Mouse (Mus musculus): ENCODE data around the gene Lamtor5.

Gene Lamtor5

DNA sequence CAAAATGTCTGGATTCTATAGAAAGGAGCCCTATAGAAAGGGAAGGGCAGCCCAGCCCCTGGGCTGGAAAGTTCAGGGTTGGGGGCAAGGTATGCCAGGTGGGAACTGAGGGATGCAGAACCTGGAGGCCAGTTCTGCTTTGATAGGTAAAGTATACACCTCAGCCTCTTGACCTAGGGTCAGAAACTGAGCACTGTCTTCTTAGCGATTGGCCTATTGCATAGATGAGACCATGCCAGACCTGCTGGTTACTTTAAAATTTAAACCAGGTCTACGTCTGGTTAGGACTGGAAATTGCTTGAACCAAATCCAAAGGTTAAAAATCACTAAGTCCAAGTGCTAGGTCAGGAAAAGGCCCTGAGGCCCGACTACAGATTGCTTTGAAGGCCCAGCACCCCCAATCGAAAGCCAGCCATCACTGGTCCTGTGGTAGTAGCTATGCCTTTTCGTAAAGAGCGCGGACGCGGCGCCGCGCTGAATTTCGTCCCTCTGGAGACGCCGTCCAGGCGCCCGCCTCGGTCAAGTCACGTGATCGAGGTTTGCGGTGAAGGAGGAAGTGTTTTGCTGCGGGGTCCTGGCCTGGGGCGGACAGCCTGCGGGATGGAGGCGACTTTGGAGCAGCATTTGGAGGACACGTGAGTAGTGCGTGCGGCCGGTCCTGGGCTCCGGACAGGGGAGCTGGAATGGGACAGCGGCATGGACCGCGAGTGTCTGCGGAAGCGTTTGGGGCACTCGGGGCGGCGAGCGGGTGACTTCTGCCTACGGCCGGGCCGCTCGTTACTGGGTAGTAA, at the start of gene Lamtor5:
Gene Lamtor5 (plus strand): TSS at position 380 of the 791 bp plus-strand sequence.
- peak; percentile 94 for DNase-seq (ENCODE audit: low spot score)

DNA sequence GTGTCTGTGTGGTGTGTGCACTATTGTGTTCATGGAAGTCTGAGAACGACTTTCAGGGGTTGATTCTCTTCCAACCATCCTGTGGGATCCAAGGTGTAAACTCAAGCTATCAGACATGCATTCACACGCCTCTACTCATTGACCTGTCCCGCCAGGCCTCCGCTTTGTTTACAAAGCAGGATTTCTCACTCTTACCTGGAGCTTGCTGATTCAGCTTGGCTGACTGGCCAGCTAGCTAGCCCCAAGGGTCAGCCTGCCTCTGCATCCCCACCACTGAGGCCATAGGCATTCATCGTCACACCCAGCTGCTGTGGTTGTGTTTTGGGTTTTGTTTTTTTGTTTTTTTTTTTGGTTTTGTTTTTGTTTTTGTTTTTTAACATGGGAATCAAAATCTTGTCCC, 49.4 kb upstream of the Lamtor5 start:
- DNase-seq (ENCODE audit: low spot score) = no peak

DNA sequence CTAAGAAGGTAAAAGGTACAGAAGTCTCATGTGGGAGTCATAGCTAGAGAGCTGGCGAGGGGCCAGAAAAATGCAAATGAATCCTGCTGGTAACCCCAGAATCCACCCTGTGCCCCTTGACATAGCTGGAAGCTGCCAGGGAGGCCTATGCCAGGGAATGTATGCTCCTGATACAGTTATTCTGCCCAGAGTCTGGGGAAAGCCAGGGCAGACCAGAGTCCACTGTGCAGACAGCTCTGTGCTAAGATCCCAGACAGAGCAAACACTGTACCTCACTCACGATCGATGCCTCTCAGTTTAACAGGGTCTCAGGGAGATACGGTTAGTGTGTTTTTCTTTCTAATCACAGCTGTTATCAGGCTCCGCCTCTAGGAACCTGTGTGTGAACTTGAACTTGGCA, 48.8 kb upstream of the Lamtor5 start:
- no peak for DNase-seq (ENCODE audit: low spot score)

DNA sequence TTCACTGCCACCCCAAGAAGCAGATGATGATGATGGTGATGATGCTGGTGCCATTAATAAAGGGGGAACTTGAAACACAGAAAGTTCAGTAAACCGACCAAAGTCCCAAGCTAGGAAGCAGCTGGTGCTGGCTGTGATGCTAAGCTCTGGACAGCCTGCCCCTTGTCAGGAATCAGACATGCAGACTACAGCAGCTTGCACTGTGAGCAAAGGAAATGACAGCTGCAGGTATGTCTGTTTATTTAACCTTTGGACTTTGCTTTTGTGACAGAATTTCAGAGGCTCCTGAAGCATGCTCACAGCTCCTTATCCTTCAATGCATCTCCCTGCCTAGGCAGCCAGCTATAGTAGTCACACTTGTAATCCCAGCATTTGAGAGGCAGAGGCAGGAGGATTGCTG, 48.1 kb upstream of the Lamtor5 start, which contains the start of gene A630076J17Rik:
Gene A630076J17Rik (plus strand): TSS at position 88 of the 400 bp plus-strand sequence.
- DNase-seq (ENCODE audit: low spot score) = no peak

DNA sequence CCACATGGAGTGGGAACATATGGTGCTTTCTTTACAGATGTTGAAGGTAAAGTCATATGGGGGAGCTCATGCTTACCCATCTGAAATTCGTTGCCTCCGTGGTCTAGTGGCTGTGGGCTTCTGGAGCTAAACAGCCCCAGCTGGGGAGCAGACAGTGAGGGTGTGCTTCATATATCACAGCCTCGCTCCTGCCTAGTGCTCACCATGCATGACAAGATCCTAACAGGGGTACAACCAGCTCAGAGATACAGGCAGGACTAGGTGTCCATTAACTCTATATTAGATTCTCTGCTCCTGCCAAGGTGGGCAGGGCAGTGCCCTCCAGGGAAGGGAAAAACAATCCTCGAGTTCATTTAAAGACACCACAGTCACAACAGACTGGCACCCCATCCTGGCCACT, 47.5 kb upstream of the Lamtor5 start:
- no peak for DNase-seq (ENCODE audit: low spot score)

GRCm38 (mm10) chr3:107233351-107233813, 45.3 kb upstream of the Lamtor5 start:
- DNase-seq (ENCODE audit: low spot score) = peak; percentile 94

DNA sequence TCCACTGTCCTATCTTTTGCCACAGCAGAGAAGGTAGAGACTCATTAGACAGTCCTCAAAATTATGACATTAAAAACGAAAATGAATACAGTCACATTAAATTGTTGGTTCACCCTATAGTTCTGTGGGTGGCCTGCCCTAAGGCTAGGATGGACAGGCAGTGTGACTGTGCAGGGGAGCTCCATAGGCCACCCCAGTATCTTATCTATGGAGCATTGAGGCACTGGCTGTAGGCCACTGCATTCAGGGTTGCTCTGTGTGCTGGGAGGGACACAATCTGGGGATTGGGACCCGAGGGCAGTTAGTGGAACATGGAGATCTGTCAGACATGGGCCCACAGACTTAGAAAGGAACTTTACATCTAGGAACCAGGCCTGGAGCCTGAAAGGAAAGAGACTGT, 44.7 kb upstream of the Lamtor5 start:
- no peak for DNase-seq (ENCODE audit: low spot score)

- peak; percentile 34 for DNase-seq (ENCODE audit: low spot score)
These were observed 40.6 kb upstream of the Lamtor5 start for GRCm38 (mm10) chr3:107238051-107238450.

- DNase-seq (ENCODE audit: low spot score) = no peak
These were observed 40.1 kb upstream of the Lamtor5 start for GRCm38 (mm10) chr3:107238471-107238980.

- no peak for DNase-seq (ENCODE audit: low spot score)
These were observed 39.1 kb upstream of the Lamtor5 start, which contains the start of gene Prok1 for GRCm38 (mm10) chr3:107239607-107240006. Gene Prok1 (minus strand): TSS chr3:107239707.

GRCm38 (mm10) chr3:107241389-107242094, 37.1 kb upstream of the Lamtor5 start:
- no peak for DNase-seq (ENCODE audit: low spot score)

DNA sequence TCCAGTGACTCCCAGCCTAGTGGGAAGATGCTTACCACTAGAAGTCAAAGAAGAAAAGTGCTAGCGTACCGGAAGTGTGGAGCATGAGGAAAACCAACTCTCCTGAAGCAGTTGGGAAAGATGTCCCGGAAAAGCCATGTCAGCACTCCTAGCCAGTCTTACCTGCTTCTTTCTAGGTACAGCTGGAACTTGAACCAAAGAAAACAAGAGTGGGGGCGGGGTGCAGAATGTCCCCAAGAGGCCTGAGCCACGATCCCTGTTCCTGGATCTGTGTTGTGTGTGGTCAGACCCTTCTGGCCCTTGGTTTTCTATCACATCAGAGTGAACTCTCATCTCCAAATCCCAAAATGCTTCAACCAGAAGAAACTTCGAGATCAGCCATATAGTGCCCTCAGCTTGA, 31.8 kb upstream of the Lamtor5 start:
- no peak for DNase-seq (ENCODE audit: low spot score)

DNA sequence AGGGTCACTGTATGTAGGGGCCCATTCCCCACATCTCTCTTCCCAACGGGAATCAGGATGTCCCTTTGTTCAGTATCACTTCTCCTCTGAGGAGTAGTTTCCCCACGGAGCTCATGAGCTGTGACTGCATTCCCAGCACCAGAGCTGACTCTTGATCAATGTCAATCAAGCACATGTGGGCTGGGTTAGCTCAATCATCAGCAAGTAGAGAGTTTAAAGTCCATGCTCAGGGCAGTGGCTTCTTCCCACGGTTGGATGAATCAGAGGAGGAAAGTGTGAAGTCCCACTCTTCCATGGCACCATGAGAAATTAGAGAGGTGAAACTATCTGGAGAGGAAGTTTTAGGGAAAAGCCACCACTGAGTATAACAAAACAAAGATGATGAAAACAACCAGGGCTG, 29.6 kb upstream of the Lamtor5 start:
- no peak for DNase-seq (ENCODE audit: low spot score)

DNA sequence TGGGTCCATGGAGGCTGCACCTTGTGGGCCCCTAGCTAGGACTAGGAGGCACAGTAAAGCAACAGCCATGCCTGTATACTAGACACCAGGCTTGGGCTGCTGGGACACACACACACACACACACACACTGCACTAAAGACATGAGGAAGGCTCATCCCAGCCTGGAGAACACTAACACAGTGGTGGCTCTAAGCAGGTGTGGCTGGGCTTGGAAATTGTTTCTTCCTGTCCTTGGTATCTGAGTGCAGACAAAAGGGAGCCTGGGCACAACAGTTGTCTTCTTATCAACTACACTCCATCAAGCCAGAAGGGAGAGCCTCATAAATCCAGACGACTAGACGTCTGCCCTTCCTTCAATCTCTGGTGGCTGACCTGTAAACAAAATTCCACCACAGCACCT, 28.3 kb upstream of the Lamtor5 start:
- DNase-seq (ENCODE audit: low spot score) = no peak

DNA sequence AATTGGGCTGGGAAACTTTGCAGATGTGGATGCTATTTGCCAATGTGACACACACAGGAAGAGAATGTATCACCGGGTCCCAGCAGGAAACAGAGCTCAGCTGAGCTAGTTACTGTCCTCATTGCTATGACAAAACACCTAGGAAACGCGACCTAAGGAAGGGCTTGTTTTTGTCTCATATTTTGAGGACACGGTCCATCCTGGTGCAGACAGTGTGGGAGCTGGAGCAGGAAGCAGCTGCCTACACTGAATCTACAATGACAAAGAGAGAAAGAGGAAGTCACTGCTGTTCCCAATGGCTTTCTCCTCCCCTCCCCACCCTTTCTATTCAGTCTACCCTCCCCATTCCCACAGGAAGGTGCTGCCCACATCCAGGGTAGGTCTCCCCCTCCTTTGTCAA, 26.6 kb upstream of the Lamtor5 start:
- DNase-seq (ENCODE audit: low spot score) = no peak

DNA sequence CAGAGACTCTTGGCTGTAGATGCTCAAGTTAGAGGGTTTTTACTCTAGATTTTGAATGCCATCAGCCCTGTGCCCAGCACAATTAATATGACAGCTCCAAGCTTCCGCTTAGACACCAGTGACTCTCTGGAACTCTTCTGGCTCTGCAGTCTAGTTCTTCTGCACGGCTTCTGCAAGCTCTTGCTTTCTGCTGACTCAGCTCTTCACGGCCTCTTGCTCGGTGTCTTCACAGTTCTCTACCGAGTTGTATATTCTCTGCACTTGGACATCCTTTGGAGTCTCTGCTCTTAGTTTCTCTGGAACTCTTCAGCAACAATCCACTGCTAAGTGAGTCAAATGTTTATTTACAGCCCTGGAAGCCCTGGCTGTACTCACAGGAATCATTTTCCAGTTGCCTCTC, 24.7 kb upstream of the Lamtor5 start:
- DNase-seq (ENCODE audit: low spot score) = no peak

GRCm38 (mm10) chr3:107255992-107256391, 22.7 kb upstream of the Lamtor5 start:
- no peak for DNase-seq (ENCODE audit: low spot score)

- no peak for DNase-seq (ENCODE audit: low spot score)
These were observed 21.9 kb upstream of the Lamtor5 start for GRCm38 (mm10) chr3:107256724-107257123.

- no peak for DNase-seq (ENCODE audit: low spot score)
These were observed 20.7 kb upstream of the Lamtor5 start for GRCm38 (mm10) chr3:107257924-107258323.

DNA sequence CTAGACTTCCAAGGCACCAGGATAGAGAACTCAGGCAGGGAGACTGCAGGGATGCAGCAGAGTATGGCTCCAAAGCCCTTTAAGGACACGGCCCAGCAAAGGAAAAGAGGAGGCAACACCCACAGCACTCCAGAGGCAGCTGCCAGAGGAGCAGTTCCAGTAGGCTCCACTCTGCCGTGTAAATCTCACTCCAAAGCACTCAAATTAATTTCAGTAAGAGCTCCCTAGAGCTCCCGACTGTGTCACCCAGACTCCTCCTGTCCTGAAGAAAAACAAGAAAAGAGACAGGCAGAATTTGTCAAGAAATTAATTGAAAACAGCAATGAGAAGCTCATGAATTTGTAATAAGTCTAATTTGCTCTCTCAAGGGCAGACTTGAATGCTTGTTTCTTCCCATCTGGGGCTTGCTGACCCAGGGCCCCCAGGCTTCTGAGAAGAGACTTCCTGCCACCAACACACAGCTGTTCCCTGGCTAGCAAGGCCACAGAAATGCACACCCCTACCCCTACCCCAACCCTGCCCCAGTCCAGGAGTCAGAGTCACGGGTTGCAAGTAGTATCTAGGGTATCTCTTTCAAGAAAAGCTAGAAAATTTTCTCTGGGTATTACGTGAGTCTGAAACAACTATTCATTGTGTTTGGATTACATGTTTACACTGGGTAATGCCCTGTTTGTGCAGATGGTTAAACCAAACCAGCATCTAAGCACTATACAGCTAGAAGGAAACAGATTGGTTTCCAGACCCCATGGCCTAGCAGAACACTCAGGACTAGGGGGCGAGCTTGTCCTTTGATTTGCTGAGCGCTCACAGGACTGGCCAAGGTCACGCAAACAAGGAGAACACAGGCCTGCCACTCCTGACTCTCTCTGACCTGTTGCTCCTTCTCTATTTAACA, 17.5 kb upstream of the Lamtor5 start:
- peak; percentile 32 for DNase-seq (ENCODE audit: low spot score)

GRCm38 (mm10) chr3:107261851-107262165, 16.9 kb upstream of the Lamtor5 start:
- DNase-seq (ENCODE audit: low spot score) = no peak

DNA sequence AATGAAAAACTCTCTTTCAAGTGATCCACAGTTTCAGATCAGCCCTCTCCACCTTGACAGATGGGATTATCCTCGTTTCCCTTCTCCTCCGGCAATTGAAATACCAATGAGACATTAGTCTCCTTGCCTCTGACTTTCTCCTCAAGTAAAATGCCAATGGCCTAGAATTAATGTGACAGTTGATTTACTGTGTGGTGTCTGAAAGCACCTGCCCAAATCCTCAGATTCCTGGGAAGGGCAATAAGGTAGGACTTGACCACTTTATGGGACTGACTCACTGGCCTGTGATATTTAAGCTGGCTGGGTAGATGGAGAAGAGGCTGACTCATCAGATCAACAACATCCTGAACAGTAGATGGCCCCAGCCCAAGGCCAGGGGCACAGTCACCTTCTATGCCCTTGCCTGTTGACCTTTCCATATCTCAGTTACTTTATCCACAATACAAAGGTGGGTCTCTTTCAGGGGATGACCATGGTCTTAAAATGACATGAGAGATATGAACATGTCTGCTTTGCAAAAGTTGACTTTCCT, 11.8 kb upstream of the Lamtor5 start:
- no peak for DNase-seq (ENCODE audit: low spot score)

Measured in embryo, embryonic 10.5 days (tissue).